Mouse (Mus musculus) megakaryocyte, embryonic 14.5 days (primary cell): ENCODE measurements around the gene Rln1.

ENCODE experiments used
- FLI1 ChIP-seq: IDR thresholded peaks from 2 replicates; pipeline ENCODE4 v1.6.1; 2012; ENCODE audit warnings: low read length, inconsistent platforms, mixed read lengths
- GATA1 ChIP-seq: IDR thresholded peaks from 3 replicates; pipeline ENCODE4 v1.6.1; 2012; ENCODE audit warnings: mixed read lengths, low read length, inconsistent platforms, borderline replicate concordance

DNA sequence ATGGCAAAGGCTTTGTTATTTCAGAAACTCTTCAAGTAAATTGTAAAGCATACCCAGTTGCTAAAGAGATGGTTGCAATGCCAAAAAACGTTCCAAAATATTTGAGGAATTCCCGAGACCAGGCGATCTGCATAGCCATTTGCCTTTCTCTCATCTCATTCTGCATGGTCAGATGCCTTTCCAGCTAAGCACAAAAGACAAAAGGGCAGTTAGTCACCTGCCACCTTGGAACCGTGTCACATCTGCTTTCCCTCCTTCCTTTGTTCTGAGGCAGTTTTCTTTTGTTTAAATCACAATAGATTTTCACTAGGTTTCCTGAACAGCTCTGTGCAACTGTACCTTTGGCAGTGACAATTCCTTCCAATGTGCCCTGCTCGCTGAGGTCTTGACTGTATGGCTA lies 16.5 kb upstream of the Rln1 start:
- no peak for TF ChIP-seq GATA1
- no peak for TF ChIP-seq FLI1
